Mouse (Mus musculus): ENCODE results near the gene Slc44a3. TPM values are rescaled to one million over a fixed set of nuclear protein-coding genes. Genes with fewer than 3 reads are reported as not detected.

Slc44a3 gene
- polyA plus RNA-seq, 1 experiment from 2014 or later, result 35.4 TPM

GRCm38 (mm10) chr3:121489462-121490118 lies 42.6 kb downstream of the Slc44a3 start:
- H3K4me1 ChIP-seq, result peaks cover 9% of the 10 kb centered on the region; the same call in 1 of the 2 replicates
- H3K27me3 ChIP-seq (replicated peaks), result no peaks in the 10 kb centered on the region
- H3K36me3 ChIP-seq, result no peaks in the 10 kb centered on the region
- 0 out of 2 replicates have a peak overlapping the region, but pooled peaks have one; percentile 4 for H3K27ac ChIP-seq
- H3K4me3 ChIP-seq (replicated peaks), result no peak overlapping the region
- ATAC-seq (ENCODE audit: insufficient read depth, low FRiP score, low read depth), result no peak; the same call in 1 of the 2 replicates
- H3K9me3 ChIP-seq, result no peaks in the 10 kb centered on the region
- H3K9ac ChIP-seq, result no peak overlapping the region
- no peak overlapping the region for H3K4me2 ChIP-seq
- WGBS, result 63% methylated on average over 12 of the region's 12 CpGs

- Histone ChIP-seq H3K4me1 (0 out of 2 replicates have a peak, but pooled peaks cover 5% of the 10 kb centered on the region), H3K4me2 (no peak overlapping the region), H3K27ac (no peak overlapping the region), H3K36me3 (no peaks in the 10 kb centered on the region), H3K27me3 (replicated peaks) (no peaks in the 10 kb centered on the region), H3K4me3 (replicated peaks) (no peak overlapping the region), H3K9ac (no peak overlapping the region), H3K9me3 (no peaks in the 10 kb centered on the region)
- ATAC-seq (ENCODE audit: insufficient read depth, low FRiP score, low read depth), result no peak
- WGBS, result 57% methylated on average over 2 of the region's 2 CpGs
These were observed 47.0 kb downstream of the Slc44a3 start for GRCm38 (mm10) chr3:121485201-121485600.

DNA sequence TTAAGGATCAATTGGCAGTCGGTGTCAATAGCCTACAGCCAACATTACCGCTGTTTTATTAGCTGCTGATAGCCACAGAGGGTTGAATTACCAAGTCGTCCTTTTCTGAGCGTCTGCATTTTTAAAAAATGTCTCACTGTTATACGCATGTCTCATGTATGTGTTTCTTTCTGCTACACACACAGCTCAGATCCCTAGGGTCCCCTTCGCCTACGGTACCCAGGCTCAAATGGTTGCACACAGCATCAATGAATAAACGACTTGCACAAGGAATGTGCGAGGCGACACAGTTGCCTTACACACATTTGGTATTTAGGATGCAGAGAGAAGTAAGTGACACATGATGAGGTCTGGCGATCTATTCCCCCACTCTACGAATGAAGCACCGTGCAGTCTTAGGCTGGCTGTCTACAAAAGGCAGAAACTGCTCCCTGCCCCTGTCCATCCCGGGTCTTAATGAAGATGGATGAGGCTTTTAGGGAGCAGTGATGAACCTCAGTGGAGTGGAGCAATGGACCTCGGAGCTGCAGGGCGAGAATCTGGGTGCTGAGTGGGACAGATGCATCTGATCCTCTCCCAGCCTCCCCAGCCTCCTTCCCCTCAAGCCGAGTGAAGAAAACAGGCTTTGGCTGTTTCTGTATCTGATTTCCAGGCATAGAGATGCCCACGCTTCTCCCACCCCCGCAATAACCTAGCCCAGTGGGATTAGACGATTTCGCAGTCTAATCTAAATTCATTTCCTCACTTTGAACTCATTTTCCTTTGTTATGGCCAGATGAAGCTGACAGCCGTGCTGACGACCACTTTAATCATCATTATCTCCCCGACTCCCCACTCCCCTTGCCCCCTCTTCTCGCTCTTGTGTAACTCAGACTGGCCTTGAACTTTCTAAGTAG lies 48.7 kb downstream of the Slc44a3 start:
- H3K9me3 ChIP-seq, result no peaks in the 10 kb centered on the region
- 43% methylated on average over 25 of the region's 25 CpGs for WGBS
- no peaks in the 10 kb centered on the region for H3K36me3 ChIP-seq
- no peaks in the 10 kb centered on the region for H3K27me3 ChIP-seq (replicated peaks)
- no peak overlapping the region for H3K4me3 ChIP-seq (replicated peaks)
- H3K4me2 ChIP-seq, result no peak overlapping the region
- H3K27ac ChIP-seq, result no peak overlapping the region
- no peak overlapping the region for H3K9ac ChIP-seq
- H3K4me1 ChIP-seq, result no peaks in the 10 kb centered on the region
- ATAC-seq (ENCODE audit: insufficient read depth, low FRiP score, low read depth), result no peak

GRCm38 (mm10) chr3:121481564-121481963 lies 50.6 kb downstream of the Slc44a3 start:
- H3K9ac ChIP-seq, result no peak overlapping the region
- 31% methylated on average over 6 of the region's 6 CpGs for WGBS
- H3K36me3 ChIP-seq, result no peaks in the 10 kb centered on the region
- no peaks in the 10 kb centered on the region for H3K9me3 ChIP-seq
- no peak overlapping the region for H3K4me2 ChIP-seq
- no peak overlapping the region for H3K27ac ChIP-seq
- no peak overlapping the region for H3K4me3 ChIP-seq (replicated peaks)
- no peaks in the 10 kb centered on the region for H3K27me3 ChIP-seq (replicated peaks)
- ATAC-seq (ENCODE audit: insufficient read depth, low FRiP score, low read depth), result no peak
- no peaks in the 10 kb centered on the region for H3K4me1 ChIP-seq

DNA sequence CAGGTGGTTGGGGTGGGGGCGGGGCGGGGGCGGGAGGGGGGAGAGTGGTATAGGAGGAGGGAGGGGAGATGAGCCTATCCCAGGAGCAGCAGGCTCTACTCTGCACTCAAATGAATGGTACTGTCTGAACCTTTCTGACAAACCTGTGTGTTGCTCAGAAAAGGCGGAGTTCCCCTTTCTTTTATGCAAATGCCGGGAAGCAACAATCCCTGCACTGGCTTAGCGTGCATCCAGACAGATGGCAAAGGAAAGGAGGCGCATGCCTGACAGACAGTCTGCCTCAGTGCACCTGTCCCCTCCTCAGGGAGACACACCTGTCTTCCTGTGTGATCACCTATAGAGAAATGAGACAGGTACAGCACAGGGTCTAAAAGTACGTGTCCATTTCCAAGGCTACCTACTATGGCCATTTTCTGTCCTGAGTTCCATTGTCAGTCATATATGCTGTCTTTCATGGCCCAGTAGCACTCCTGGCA lies 51.2 kb downstream of the Slc44a3 start:
- H3K9me3 ChIP-seq, result no peaks in the 10 kb centered on the region
- no peaks in the 10 kb centered on the region for H3K36me3 ChIP-seq
- H3K4me3 ChIP-seq (replicated peaks), result no peak overlapping the region
- H3K4me2 ChIP-seq, result no peak overlapping the region
- no peaks in the 10 kb centered on the region for H3K27me3 ChIP-seq (replicated peaks)
- ATAC-seq (ENCODE audit: insufficient read depth, low FRiP score, low read depth), result no peak
- H3K9ac ChIP-seq, result no peak overlapping the region
- WGBS, result 58% methylated on average over 7 of the region's 8 CpGs
- H3K4me1 ChIP-seq, result no peaks in the 10 kb centered on the region
- no peak overlapping the region for H3K27ac ChIP-seq

- WGBS, result 55% methylated on average over 26 of the region's 26 CpGs
- Histone ChIP-seq H3K27me3 (replicated peaks) (no peaks in the 10 kb centered on the region), H3K4me2 (no peak overlapping the region), H3K9me3 (no peaks in the 10 kb centered on the region), H3K9ac (no peak overlapping the region), H3K36me3 (no peaks in the 10 kb centered on the region), H3K27ac (no peak overlapping the region), H3K4me3 (replicated peaks) (no peak overlapping the region), H3K4me1 (no peaks in the 10 kb centered on the region)
- ATAC-seq (ENCODE audit: insufficient read depth, low FRiP score, low read depth), result no peak
These were observed 51.9 kb downstream of the Slc44a3 start for GRCm38 (mm10) chr3:121480030-121480960.

- Histone ChIP-seq H3K4me3 (replicated peaks) (no peak overlapping the region), H3K27ac (no peak overlapping the region), H3K9me3 (no peaks in the 10 kb centered on the region), H3K4me2 (no peak overlapping the region), H3K4me1 (0 out of 2 replicates have a peak, but pooled peaks cover 6% of the 10 kb centered on the region), H3K27me3 (replicated peaks) (no peaks in the 10 kb centered on the region), H3K36me3 (no peaks in the 10 kb centered on the region), H3K9ac (no peak overlapping the region)
- ATAC-seq (ENCODE audit: insufficient read depth, low FRiP score, low read depth), result no peak
- 64% methylated on average over 3 of the region's 3 CpGs for WGBS
These were observed 57.5 kb downstream of the Slc44a3 start for GRCm38 (mm10) chr3:121474738-121475137.

GRCm38 (mm10) chr3:121471703-121472102 lies 60.5 kb downstream of the Slc44a3 start:
- no peak overlapping the region for H3K4me2 ChIP-seq
- H3K4me1 ChIP-seq, result peaks cover 11% of the 10 kb centered on the region; the same call in 1 of the 2 replicates
- no peak for ATAC-seq (ENCODE audit: insufficient read depth, low FRiP score, low read depth)
- no peaks in the 10 kb centered on the region for H3K9me3 ChIP-seq
- H3K27ac ChIP-seq, result no peak overlapping the region
- H3K36me3 ChIP-seq, result no peaks in the 10 kb centered on the region
- no peaks in the 10 kb centered on the region for H3K27me3 ChIP-seq (replicated peaks)
- WGBS, result 59% methylated on average over 11 of the region's 11 CpGs
- H3K4me3 ChIP-seq (replicated peaks), result no peak overlapping the region
- H3K9ac ChIP-seq, result no peak overlapping the region

DNA sequence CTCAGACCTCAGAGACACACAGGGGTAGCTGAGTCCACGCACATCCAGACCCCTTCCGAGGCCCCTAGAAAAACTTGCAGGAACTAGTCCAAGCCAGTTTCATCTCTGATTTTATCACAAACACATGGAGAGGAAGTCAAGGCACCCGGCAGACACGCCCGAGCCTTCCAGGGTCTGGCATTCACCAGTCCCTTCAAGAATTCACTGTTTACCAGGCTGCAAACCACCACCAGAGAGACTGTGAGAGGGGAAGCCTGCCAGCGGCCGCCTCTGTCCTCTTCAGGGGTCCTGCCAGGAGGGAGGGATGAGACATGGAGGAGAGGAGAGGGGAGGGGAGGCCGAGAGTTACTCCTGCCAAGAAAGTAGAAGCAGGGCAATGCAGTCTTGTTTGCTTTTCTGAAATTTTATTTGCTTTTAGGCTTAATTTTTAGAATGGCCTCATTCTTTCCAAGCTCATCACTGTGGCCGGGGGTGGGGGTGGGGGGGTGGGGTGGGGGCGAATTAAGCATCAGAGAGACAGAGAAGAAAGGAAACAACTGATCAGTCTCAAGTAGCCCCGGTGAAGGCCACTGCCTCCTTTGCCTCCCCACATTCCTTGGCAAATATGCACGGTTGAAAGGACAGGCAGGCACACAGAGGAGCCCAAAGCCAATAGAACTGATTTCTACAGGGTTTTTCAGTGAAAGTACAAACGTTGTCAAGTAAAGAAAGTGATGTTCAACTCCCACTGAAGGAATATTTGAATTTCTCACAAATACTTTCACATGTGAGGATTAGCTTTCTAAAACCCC lies 62.8 kb downstream of the Slc44a3 start:
- Histone ChIP-seq H3K9me3 (no peaks in the 10 kb centered on the region), H3K9ac (no peak overlapping the region), H3K27me3 (replicated peaks) (no peaks in the 10 kb centered on the region), H3K4me1 (peaks cover 15% of the 10 kb centered on the region; the same call in 1 of the 2 replicates), H3K4me2 (peak overlapping the region; percentile 31), H3K4me3 (replicated peaks) (no peak overlapping the region), H3K27ac (peak overlapping the region; percentile 84), H3K36me3 (no peaks in the 10 kb centered on the region)
- ATAC-seq (ENCODE audit: insufficient read depth, low FRiP score, low read depth), result peak; percentile 63
- WGBS, result 2% methylated on average over 12 of the region's 13 CpGs

GRCm38 (mm10) chr3:121468136-121468535 lies 64.1 kb downstream of the Slc44a3 start:
- no peak overlapping the region for H3K4me2 ChIP-seq
- no peak overlapping the region for H3K9ac ChIP-seq
- H3K27me3 ChIP-seq (replicated peaks), result no peaks in the 10 kb centered on the region
- no peak overlapping the region for H3K27ac ChIP-seq
- 22% methylated on average over 2 of the region's 2 CpGs for WGBS
- ATAC-seq (ENCODE audit: insufficient read depth, low FRiP score, low read depth), result no peak
- H3K4me3 ChIP-seq (replicated peaks), result no peak overlapping the region
- H3K36me3 ChIP-seq, result no peaks in the 10 kb centered on the region
- no peaks in the 10 kb centered on the region for H3K9me3 ChIP-seq
- peaks cover 15% of the 10 kb centered on the region; the same call in 1 of the 2 replicates for H3K4me1 ChIP-seq
